Mouse (Mus musculus) liver, embryonic 14.5 days (tissue): Measurements from ENCODE around the gene R3hdm2. TPM values are rescaled to one million over a fixed set of nuclear protein-coding genes. Genes with fewer than 3 reads are reported as not detected.

ENCODE experiments used
- ATAC-seq: fragments of 200-750 bp; cut with Nextera tagmentation; 2 replicates; pipeline ENCODE4 v1.8.0; 2017; ENCODE audit warnings: moderate number of reproducible peaks, mild to moderate bottlenecking, moderate library complexity; ENCODE audit not compliant: insufficient read depth
- DNase-seq, 3 experiments: peaks; one replicate each; pipeline ENCODE4 v3.0.0-alpha.2; 2012 to 2013; ENCODE audit warnings: low read depth in 3 of 3, low spot score in 3 of 3
- H3K27ac ChIP-seq: fragments of 300-500 bp; sonication (generic); 2 replicates; pipeline ENCODE4 v1.5.1; 2014; ENCODE audit warnings: moderate library complexity, mild to moderate bottlenecking, control low read depth, inconsistent platforms
- H3K27me3 ChIP-seq: fragments of 300-500 bp; sonication (generic); 2 replicates; pipeline ENCODE4 v1.6.1; 2014; ENCODE audit warnings: mild to moderate bottlenecking, low read length, moderate library complexity; ENCODE audit not compliant: control insufficient read depth, insufficient read depth
- H3K36me3 ChIP-seq: fragments of 300-500 bp; sonication (generic); replicated peaks from 2 replicates; pipeline ENCODE4 v1.6.1; 2014; ENCODE audit warnings: low read depth; ENCODE audit not compliant: control insufficient read depth, insufficient read depth
- H3K4me1 ChIP-seq, 2 experiments: fragments of 200-500 bp in 1 of 2; fragments of 300-500 bp in 1 of 2; sonication (generic) in 1 of 2; replicated peaks; 2 replicates each; pipeline ENCODE4 v1.6.1; 2012 to 2014; ENCODE audit warnings: antibody characterized with exemption in 1 of 2, inconsistent platforms in 1 of 2, low read length in 1 of 2; ENCODE audit not compliant: control insufficient read depth in 2 of 2, insufficient read depth in 2 of 2
- H3K4me2 ChIP-seq: fragments of 300-500 bp; sonication (generic); 2 replicates; pipeline ENCODE4 v1.6.1; 2014; ENCODE audit warnings: low read depth, mild to moderate bottlenecking, control low read depth, moderate library complexity
- H3K4me3 ChIP-seq, 2 experiments: fragments of 200-500 bp in 1 of 2; fragments of 300-500 bp in 1 of 2; sonication (generic) in 1 of 2; 2 replicates each; pipeline ENCODE4 v1.5.1; 2012 to 2014; ENCODE audit warnings: low read depth in 2 of 2, low read length in 2 of 2, mild to moderate bottlenecking in 2 of 2, control low read depth in 1 of 2, inconsistent platforms in 1 of 2, moderate library complexity in 1 of 2; ENCODE audit not compliant: insufficient read depth in 1 of 2
- H3K9ac ChIP-seq: fragments of 300-500 bp; sonication (generic); replicated peaks from 2 replicates; pipeline ENCODE4 v1.6.1; 2014; ENCODE audit warnings: mild to moderate bottlenecking, control low read depth, moderate library complexity
- H3K9me3 ChIP-seq: fragments of 300-500 bp; sonication (generic); 2 replicates; pipeline ENCODE4 v1.6.1; 2016; ENCODE audit warnings: low read length, mixed read lengths; ENCODE audit not compliant: control insufficient read depth
- CTCF ChIP-seq: IDR thresholded peaks from 2 replicates; pipeline ENCODE4 v1.5.1; 2016; ENCODE audit warnings: antibody characterized with exemption, low read depth, control low read depth
- EP300 ChIP-seq: IDR thresholded peaks from 2 replicates; pipeline ENCODE4 v1.6.1; 2016; ENCODE audit warnings: antibody characterized with exemption, low read depth
- WGBS: fragments of 180-500 bp; shearing (Covaris S2); extraction: QIAGEN DNeasy Blood & Tissue Kit; methylation state at CpG from one replicate; pipeline ENCODE4 v1.1.7; 2014; ENCODE audit not compliant: insufficient replicate concordance; 5-methylcytosine and 5-hydroxymethylcytosine counted together
- polyA plus RNA-seq, 2 experiments: library from polyadenylated mRNA; depleted of rRNA in 1 of 2; stranded (reverse) in 1 of 2; unstranded in 1 of 2; fragments of >200 nt; fragmentation: Nextera tagmentation in 1 of 2; extraction: Ambion mirVana in 1 of 2; gene quantifications; 2 replicates each; pipeline versions ENCODE4 v1.2.1 to v1.2.3; 2012 to 2014

The R3hdm2 gene
- polyA plus RNA-seq, 2 experiments: 9.0 to 10.9 TPM

- ATAC-seq (no peak), DNase-seq (no peak)
- H3K4me1 ChIP-seq: no peaks in the 10 kb centered on the region
- H3K4me3 ChIP-seq: no peak overlapping the region
- peaks cover 100% of the 10 kb centered on the region for H3K27me3 ChIP-seq
- no peak overlapping the region for H3K27ac ChIP-seq
- no peak overlapping the region for H3K4me2 ChIP-seq
- no peak overlapping the region for H3K9ac ChIP-seq
- 2% methylated on average over 4 of the region's 4 CpGs for WGBS
- H3K9me3 ChIP-seq: no peaks in the 10 kb centered on the region
- H3K36me3 ChIP-seq: no peaks in the 10 kb centered on the region
- no peak for TF ChIP-seq CTCF
- no peak for TF ChIP-seq EP300
Observed at GRCm38 (mm10) chr10:127531548-127531947, 151.4 kb downstream of the R3hdm2 start.

DNA sequence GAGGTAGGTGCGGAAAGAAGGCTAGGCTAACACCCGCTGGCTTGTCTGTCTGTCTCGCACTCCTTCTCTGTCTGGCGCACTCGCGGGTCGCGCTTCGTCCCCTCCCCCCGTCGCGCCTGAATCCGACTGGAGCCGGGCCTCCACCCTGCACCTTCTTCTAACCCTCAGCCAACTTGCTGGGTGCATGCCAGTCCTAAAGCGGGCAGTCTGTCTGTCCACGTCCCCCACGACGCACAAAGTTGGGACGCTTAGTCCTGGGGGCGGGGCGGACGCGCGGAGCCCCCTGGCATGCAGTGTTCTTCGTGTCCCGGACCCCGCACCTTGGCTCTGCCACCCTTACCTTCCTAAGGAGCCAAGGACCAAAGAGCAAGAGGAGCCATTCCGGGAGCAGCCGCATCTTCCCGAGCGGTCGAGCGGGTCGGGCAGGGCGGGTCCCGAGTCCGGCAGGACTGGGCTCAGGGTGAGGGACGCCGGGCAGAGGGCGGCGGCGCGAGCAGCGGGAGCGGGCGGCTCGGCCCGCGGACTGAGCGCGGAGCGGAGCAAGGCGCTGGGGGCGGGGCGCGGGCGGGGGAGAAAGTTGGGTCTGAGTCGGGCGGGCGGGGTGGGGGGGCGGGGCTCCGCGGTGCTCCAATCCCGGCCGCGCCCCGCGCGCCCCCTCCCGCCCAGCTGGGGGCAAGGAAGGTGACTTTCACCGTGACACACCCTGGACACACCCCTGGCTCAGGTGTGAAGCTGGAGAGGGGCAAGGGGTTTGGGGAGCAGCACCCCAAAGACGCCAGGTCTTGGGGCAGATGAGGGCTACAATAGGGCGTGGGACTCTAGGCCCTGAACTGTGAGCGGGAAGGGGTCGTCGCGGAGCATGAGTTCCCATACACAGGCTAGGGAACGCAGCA, 154.2 kb downstream of the R3hdm2 start, which contains the start of gene Nxph4:
Gene Nxph4 (minus strand): TSS at position 524 of the 893 bp plus-strand sequence.
- under 1% methylated on average over 60 of the region's 78 CpGs for WGBS
- DNase-seq: no peak
- ATAC-seq: peak; percentile 22; the same call in 1 of the 2 replicates
- no peak within 1 kb of the TSS for H3K27ac ChIP-seq
- peak within 1 kb of the TSS; percentile 40 for H3K4me2 ChIP-seq
- H3K36me3 ChIP-seq: no peaks in the 10 kb centered on the region
- no peaks in the 10 kb centered on the region for H3K9me3 ChIP-seq
- TF ChIP-seq CTCF (no peak), EP300 (no peak)
- H3K9ac ChIP-seq: no peak within 1 kb of the TSS
- H3K4me3 ChIP-seq: peak within 1 kb of the TSS in 1 of 2 experiments; percentile 36; a peak in 2 of 4 replicates
- no peaks in the 10 kb centered on the region for H3K4me1 ChIP-seq
- H3K27me3 ChIP-seq: peaks cover 76% of the 10 kb centered on the region

- H3K4me3 ChIP-seq: no peak overlapping the region
Observed at GRCm38 (mm10) chr10:127534929-127535384, 154.8 kb downstream of the R3hdm2 start.

DNA sequence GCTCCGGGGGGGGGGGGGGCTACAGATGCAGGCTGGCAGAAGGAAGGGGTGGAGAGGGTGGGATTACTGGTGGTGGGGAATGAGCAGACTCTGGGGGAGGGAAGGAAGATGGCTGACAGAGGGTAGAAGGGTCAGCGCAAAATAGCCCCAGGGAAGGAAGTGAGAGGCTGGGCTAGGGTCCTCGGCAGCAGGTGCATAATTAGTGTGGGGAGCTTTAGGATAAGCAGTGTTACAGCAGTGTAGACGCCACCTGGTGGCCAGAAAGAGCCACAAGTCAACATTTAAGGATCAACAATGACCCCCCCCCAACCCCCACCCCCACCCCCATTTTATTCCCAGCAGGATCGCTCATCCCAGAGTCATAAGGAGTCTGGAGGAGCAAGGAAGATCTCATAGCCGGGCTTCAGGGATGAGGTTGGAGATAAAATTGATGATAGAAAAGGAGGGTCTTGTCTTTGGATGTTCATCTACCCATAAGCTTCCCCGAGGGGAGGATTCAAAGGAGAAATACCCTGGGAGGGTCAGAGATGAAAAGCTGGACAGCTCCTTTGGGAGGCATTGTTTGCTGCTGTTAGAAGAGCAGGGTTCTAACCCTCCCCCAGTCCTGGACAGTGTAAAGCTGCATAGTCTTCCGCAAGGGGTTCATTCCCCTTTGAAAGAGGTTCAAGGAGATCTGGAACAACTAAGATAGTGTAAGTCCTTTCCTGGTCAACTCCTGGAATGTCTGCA, 156.6 kb downstream of the R3hdm2 start:
- DNase-seq (no peak), ATAC-seq (no peak)
- Histone ChIP-seq H3K36me3 (no peaks in the 10 kb centered on the region), H3K9me3 (no peaks in the 10 kb centered on the region), H3K9ac (no peak overlapping the region), H3K27me3 (peaks cover 52% of the 10 kb centered on the region), H3K4me3 (no peak overlapping the region), H3K4me1 (no peaks in the 10 kb centered on the region), H3K4me2 (no peak overlapping the region), H3K27ac (no peak overlapping the region)
- 12% methylated on average over 8 of the region's 8 CpGs for WGBS
- TF ChIP-seq CTCF: peak; percentile 50
- TF ChIP-seq EP300: no peak

More at GRCm38 (mm10) chr10:127534929-127535384, 154.8 kb downstream of the R3hdm2 start:
- TF ChIP-seq CTCF: no peak
- no peak for TF ChIP-seq EP300
- no peak overlapping the region for H3K9ac ChIP-seq
- peaks cover 70% of the 10 kb centered on the region for H3K27me3 ChIP-seq
- no peak for ATAC-seq
- no peaks in the 10 kb centered on the region for H3K9me3 ChIP-seq
- DNase-seq: no peak
- no peaks in the 10 kb centered on the region for H3K4me1 ChIP-seq
- WGBS: 1% methylated on average over 28 of the region's 30 CpGs
- H3K27ac ChIP-seq: no peak overlapping the region
- no peak overlapping the region for H3K4me2 ChIP-seq
- H3K36me3 ChIP-seq: no peaks in the 10 kb centered on the region
